Mouse (Mus musculus): ENCODE data around the gene Eps15.

The Eps15 gene

DNA sequence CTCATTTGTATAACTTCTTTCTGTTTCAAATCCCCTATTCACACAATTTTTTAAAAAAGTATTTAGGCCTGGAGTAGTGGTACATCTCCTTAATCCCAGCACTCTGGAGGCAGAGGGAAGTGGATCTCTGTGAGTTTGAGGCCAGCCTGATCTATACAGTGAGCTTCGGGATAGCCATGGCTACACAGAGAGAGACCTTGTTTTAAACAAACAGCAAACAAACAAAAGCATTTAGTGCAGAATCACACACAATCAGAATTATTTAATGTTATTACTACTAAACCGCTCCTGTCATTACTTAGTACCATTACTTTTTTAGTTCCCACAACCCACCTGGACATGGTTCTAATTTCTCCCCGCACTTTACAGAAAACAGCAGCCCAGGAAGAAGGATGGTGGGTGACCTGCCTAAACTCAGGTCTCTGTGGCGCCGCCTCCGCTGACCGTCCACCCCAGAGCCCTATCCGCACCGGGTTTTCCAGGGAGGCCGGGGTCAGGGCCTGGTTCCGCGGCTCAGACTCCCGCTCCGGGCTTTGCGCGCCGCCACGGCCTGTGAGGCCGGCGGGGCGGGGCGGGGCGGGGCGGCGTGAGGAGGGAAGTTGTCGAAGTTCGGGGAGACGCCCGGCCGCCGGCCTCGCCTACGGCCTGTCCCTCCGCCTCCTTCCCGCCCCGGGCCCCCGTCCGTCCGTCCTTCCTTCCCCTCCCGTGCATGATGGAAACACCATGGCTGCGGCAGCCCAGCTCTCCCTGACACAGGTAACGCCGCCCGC is at the start of gene Eps15:
Gene Eps15 (plus strand): TSS at position 580 of the 770 bp plus-strand sequence.
- peak; percentile 85 for ATAC-seq (ENCODE audit: low TSS enrichment)

DNA sequence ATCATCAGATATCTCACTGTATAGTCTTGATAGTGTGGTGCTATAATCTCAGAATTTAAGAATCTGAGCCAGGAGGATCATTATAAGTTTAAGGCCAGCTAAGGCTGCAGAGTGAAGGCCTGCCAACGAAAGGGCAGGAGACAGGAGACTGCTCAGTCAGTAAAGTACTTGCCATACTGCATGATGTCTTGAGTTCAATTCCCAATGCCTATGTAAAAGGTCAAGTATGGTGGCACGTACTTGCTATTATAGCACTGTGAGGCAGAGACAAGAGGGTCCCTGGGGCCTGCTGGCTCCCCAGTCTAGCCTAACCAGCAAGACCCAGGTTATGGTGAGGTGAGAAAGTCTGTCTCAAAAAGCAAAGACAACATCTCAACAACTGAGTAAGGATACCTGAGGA is 45.9 kb upstream of the Eps15 start, which contains the start of gene Calr4:
Gene Calr4 (plus strand): TSS at position 301 of the 400 bp plus-strand sequence.
- no peak for ATAC-seq (ENCODE audit: low TSS enrichment)

DNA sequence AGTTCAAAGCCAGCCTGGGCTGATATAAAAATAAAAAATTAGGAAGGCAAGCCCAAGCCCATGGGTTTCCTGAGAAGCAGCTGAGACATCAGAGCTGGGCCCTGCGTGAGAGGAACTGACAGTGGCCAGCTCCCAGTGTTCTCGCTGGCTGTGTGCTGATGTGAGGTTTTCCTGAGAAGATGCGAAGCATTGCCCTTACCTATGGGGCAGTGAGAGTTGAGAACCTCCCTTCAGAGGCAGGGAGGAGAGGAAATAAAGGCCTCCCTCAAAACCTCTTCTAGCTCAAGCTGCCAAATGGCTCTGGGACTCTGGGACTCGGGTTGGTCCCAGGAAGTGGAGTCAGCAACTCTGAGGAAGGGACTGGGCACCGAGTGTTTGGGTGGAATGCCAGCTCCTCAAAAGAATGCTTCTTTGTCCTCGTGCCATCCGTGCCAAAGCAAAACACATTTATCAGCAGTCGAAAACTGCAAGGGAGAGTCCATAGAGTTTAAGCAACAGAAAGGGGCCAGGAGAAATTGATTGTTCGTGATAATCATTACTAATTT is 45.2 kb upstream of the Eps15 start:
- no peak; the same call in 1 of the 2 replicates for ATAC-seq (ENCODE audit: low TSS enrichment)

DNA sequence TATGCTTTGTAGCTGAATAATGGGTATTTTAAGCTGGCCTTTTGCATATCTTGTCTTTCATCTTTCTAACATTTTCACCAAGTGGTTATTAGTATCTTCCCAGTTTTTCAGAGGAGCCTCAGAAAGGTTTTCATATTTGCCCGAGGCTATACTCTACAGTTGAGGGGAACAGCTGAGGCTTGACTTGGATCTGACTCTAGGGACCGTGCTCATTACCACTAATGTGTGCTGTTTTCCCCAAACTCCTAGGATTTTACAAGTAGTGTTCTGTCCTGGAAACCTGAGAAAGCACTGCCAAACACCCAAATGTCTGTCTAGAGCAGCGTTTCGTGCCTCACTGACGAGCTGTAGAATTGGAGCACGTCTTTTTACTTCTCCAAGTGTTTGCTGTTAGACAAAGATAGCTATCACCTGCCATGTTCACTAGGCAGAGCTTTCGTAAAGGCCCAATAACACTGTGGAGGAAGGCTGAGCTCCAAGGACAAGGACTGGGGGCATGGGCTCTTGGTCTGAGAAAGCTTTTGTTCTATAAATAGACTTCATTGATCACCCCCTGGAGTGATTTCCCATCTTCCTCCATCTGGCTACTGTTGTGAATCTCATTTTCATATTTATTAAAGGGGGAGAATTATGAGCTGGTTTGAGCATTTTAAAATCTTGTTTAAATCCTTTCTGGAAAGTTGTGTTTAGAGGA is 43.7 kb upstream of the Eps15 start:
- no peak for ATAC-seq (ENCODE audit: low TSS enrichment)

DNA sequence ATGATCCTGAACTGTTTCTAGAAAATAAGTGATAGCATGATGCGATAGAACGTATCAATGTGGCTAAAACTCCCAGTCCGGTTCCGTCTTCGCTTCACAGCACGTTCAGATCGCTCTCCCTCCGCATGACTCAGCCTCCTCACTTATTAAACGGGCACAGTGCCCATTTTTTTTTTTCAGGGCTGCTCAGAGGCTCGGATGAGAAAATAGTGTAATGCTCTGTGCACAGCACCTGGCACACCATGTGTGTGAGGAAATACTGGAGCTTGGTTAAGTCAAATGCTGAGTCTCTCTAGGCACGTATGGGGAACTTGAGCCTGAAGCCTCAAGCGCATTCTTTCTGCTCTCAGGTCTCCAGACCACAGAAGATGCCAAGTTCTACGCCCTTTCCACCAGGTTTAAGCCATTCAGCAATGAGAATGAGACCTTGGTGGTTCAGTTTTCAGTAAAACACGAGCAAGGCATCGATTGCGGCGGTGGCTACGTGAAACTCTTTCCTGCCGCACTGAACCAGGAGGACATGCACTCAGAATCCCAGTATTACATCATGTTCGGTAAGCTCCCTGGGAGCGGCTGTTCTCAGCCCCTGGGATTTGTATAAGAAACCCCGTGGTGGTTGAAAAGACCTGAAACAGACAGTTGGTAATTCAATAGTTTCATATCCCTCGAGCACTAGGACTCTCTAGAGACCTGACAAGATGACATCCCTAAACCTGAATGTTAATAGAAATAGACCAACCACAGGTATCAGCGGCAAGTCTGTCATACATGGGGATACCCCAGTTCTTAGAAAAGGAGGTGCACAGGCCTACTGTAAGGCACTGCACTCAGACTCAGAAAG is 41.4 kb upstream of the Eps15 start:
- ATAC-seq (ENCODE audit: low TSS enrichment), result no peak

DNA sequence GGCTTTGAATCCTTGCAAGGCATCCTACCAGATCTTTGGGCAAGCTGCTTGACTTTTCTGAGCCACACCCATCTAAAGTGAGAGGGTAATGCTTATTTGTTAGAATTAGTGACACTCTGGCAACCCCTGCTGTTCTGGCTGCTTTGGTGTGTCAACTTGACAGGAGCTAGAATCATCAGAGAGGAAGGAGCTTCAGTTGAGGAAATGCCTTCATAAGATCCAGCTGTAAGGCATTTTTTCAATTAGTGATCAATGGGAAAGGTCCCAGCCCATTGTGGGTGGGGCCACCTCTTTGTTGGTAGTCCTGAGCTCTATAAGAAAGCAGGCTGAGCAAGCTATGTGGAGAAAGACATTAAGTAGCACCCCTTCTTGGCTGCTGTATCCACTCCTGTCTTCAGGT is 38.8 kb upstream of the Eps15 start:
- ATAC-seq (ENCODE audit: low TSS enrichment), result no peak

DNA sequence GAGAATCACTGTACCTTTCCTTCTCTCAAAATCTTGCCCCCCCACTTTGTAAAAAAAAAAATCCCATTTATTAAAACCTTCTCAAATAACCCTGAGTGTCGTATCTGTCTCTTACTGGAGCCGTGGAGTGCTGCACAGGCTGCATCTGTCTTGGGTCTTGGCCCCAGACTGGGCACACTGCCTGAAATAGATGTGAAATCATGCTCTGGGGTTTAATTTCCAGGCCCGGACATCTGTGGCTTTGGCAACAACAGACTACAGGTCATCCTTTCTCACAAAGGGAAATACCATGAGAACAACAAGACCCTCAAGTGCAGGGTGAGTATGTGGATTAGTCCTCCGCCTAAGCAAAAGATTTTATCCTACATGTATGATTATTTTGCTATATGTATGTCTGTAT is 38.1 kb upstream of the Eps15 start:
- ATAC-seq (ENCODE audit: low TSS enrichment), result no peak

DNA sequence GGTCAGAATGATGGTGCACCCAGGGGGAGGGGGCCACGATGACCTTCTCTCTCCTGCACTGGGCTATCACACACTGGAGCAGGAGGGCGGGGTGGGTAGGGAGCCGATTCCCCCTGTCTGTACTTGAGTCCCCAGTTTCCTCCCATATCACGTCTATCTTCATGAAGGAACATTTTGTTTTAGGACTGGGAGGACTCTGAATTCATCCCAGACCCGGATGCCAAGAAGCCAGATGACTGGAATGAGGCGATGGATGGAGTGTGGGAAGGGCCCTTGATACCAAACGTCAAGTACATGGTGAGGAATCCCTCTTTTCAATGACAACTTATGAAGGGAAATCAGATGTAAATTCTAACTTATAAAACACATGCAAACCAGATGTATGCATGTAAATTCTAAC is 35.6 kb upstream of the Eps15 start:
- ATAC-seq (ENCODE audit: low TSS enrichment), result no peak

DNA sequence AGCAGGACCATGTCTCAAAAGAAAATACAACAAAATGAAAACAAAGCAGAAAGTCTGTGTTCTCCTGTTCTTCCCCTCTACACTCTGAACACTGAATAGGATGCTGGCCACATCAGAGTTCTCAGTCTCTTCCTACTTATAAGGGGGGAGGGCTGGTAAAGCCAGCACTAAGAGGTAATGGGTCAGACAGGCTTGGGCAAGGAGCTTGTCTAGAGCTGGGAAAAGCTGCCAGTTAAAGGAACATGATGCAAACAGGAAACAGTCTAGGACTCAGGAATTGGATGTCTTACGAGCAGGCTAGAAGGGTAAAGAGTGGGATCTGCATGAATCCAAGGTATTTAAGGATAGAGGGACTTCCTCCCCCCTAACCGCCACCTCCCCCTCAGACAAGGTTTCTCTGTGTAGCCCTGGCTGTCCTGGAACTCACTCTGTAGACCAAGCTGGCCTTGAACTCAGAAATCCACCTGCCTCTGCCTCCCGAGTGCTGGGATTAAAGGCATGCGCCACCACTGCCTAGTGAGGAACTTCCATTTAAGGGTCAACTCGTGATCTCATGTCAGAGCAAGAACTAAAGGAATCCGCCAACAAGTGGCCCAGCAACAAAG is 35.0 kb upstream of the Eps15 start:
- ATAC-seq (ENCODE audit: low TSS enrichment), result no peak

DNA sequence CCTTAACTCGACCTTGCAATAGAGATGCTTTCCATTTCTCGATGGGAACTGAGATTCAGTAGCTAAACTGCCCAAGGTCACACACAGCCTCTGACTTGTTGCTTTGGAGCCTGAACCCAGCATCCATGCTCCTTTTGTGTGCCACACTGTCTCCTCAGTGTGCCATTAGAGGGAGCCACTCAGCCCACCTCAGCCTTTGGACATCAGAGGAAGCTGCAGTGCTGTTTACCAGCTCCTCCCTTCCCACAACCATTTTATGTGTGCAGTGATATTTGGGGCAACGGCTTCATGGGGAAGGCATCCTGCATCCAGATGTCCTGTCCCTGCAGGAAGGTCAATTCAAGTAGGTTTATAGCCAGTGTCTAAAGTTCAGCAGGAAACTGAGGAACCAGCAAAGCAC is 28.5 kb upstream of the Eps15 start:
- peak; percentile 72 for ATAC-seq (ENCODE audit: low TSS enrichment)

DNA sequence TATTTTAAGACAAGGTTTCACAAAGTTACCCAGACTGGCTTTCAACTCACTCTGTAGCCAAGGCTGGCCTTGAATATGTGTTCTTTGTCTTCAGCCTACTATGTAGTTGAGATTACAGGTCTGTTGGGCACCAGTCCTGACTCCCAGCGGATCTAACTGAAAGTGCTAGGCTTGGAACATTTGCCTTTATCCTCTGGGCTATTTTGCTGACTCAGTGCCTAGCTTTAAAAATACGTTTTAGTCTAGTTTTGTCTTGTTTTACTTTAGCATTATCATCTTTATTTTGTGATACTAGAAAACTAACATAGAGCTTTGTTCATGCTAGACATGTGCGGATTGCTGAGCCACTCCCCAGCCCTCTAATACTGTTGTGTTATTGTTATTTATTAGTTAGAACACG is 27.9 kb upstream of the Eps15 start:
- ATAC-seq (ENCODE audit: low TSS enrichment), result no peak

DNA sequence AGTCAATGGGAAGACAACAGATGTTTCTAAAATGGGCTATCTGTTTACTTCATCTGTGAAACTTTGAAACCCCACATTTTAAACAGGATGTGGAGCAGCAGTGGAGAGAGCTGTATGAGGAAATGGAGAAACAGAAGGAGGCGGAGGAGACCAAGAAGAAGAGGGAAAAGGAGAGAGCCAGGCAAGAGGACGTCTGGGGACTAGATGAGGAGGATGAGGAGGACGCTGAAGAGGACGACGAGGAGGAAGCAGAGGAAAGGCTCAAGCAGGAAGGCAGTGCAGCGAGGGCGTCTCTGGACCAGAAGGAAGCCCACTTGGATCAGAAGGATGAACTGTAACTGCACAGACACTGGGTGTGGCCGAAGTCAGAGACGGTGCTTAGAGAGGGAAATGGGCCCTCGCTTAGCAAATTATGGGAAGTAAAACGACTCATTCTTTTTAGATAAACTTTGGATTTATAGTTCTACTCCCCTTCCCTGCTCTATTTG is 26.4 kb upstream of the Eps15 start:
- no peak for ATAC-seq (ENCODE audit: low TSS enrichment)

DNA sequence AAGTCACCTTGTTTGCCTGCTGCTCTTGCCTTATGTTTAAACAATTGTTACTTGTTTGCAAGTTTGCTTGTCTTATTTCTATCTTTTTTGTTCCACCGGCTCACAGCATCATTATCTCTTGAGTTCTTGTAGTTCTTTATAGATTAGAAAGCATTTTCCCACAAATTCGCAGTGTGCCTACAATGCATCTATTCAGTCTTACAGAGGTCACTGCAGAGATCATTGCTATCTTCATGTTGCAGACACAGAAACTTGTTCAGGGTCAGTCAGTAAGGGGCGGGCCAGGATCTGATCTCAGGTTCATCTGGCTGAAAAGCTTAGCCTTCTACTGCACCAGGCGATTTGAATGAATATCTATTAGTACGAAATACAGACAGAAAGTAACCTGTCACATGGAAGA is 25.6 kb upstream of the Eps15 start:
- no peak for ATAC-seq (ENCODE audit: low TSS enrichment)

DNA sequence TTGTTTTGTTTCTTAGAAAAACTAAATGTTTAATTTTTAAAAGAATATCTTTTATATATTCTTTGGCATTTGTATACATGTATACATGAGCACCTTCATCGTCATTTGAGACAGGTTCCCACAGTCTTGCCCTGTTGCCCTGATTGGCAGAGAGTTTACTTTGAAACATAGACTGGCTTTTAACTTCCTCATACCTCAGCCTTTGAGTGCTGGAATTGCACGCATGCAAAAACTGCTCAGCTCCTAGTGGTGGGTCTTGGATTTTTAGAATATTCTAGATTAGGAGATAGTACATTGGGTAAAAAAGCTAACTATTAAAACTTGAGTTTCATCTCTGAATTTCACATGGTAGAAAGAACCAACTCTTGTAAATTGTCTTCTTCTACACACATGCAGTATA is 24.7 kb upstream of the Eps15 start:
- ATAC-seq (ENCODE audit: low TSS enrichment), result no peak

DNA sequence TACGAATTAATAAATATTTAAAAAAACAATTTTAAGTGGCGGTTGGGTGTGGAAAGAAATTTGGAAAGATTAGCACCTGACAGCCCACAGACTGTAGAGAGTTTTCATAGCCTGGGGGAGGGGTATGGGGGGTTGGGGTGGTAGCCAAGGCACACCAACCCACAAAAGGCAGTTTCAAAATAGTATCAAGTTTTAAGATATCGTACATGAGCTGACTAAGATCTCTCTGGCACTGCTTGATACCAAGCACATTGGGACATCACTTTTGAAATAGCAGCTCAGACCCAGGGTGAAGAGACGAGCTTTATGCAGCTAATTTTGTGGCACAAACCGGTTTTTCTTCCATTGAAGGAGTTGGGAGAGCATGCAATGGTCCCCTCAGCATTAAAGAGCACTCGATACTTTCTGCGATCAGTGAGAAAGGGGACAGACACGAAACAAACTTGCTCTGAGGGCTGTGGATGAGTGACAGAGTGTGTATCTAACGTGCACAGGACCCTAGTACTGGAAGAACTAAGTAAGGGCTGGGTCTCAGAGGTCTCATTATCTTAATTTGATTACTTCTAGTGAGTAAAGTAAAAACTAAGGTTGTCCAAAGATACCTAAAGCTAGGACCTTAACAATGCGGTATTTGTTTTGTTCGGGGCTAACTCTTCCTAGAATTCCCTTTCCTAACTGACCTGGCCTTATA is 24.2 kb upstream of the Eps15 start:
- no peak for ATAC-seq (ENCODE audit: low TSS enrichment)

DNA sequence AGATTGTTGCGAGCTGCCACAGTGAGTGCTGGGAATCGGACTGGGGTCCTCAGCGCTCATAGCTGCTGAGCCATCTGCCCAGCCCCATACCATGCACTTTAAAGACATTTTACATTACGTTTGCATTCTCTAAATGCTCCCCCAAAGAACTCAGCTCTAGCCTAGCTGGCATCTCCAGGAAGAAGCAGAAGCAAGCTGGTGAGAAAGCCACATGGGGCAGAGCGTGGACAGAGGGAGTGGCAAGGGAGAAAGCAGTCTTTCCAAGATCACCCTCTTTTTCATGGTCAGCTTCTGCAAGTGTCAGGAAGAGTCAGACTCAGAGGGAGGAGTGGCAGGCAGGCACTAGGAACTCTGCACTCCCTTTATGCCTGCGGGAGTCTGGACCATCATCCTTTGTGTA is 23.3 kb upstream of the Eps15 start:
- ATAC-seq (ENCODE audit: low TSS enrichment), result no peak

DNA sequence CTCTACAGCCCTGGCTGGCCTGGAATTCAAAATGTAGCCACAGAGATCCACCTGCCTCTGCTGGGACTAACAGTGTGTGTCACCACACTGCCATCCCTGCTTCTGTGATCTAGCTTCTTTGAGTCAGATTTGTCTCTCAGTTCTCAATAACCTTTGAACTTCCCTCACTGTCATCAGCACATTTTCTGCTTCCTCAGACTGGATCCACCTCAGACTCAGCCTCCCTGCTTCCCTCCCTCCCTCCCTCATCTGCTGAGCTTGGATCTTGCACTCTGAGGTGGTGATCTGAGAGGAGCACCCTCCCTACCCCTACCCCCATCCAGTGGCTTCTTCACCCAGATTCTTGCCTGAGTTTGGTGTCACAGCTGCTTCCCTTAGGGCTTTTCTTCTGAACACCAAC is 22.4 kb upstream of the Eps15 start:
- no peak for ATAC-seq (ENCODE audit: low TSS enrichment)

DNA sequence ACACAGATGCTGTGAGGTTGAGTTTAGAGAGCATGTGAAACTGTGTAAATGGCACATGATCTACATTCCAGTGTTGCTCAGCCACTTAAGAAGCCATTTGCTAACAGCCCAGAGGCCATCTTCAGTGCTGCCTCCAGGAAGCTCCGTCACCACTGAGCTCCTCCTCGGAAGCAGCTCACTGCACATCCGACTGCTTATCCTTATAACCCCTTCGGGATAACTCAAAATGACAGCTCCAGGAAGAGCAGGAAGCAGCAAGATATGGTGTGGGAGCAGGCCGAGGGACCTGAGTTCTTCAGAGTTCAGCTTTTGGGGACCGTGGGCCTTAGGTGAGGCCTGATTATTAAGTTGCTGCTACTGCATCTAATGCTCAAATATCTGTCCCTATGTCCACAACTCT is 18.0 kb upstream of the Eps15 start:
- ATAC-seq (ENCODE audit: low TSS enrichment), result no peak

DNA sequence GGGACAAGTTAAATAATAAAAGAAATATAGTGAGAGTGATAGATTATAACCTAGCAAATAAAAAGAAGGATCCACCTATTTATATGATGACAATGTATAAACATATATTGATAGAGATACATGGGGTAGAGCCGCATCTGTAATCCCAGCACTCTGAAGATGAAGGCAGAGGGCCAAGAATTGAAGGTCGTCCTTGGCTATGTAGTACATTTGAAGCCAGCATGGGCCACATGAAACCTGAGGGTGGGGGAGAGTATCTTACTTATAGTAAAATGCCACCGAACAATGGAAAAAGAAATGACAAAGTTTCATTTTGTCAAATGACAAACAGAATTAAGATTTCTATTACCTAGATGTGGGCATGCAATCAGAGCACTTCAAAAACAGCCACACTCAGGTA is 14.0 kb upstream of the Eps15 start:
- ATAC-seq (ENCODE audit: low TSS enrichment), result no peak

DNA sequence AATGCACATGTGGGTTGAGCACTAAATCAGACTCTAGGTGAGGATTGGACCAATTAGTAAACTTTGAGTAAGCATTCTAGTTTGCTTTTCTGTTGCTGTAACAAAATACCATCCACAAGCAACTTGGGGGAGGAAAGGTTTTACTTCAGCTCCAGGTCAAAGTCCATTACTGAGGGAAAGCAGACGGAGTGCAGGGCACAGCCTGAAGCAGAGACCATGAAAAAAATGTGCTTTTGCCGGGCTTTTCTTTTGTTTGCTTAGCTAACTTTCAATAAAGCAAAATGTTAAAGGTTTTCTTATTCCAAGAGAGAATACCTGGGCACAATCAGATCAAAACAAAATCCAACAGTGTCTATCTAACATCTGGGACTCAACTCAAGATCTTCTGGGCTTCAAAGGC is 13.3 kb upstream of the Eps15 start:
- no peak for ATAC-seq (ENCODE audit: low TSS enrichment)

DNA sequence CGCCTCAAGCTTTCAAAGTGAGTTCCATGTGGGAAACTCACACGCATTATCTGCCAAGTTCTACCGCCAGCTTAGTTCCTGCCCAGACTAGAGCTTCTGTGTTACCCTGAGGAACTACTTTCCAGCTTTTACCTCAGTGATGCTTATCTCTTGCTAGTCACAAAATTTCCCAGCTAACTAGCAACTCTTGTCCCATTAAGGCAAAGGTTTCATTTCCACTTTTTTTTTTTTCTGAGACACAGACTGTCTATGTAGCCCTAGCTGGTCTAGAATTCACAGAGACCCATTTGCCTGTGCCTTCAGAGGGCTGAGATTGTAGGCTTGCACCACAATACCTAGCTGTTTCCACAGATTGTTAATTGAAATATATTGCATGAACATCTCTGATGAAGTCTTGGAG is 12.6 kb upstream of the Eps15 start:
- no peak for ATAC-seq (ENCODE audit: low TSS enrichment)
